Mouse (Mus musculus) cerebellum, postnatal 10 days (tissue): ENCODE results near the gene Tmem189.
A peak's percentile ranks its signal among the peaks of the same experiment; 100 is the strongest.
"Not testable (repeated sequence)": the region's sequence is repeated elsewhere in the genome, so short reads cannot be mapped to it uniquely, and the experiment has no call there.

Experiments
- DNase-seq, 2 experiments: peaks; one replicate each; pipeline ENCODE4 v3.0.0; 2021; ENCODE audit warnings: mixed read lengths in 2 of 2

Tmem189 gene

GRCm38 (mm10) chr2:167617034-167617433 lies 72.6 kb downstream of the Tmem189 start:
- no peak for DNase-seq

- not testable (repeated sequence) for DNase-seq
Observed at GRCm38 (mm10) chr2:167613335-167613734, 76.3 kb downstream of the Tmem189 start.

GRCm38 (mm10) chr2:167612122-167612521 lies 77.5 kb downstream of the Tmem189 start:
- no peak for DNase-seq

- no peak for DNase-seq
Observed at GRCm38 (mm10) chr2:167611287-167611686, 78.3 kb downstream of the Tmem189 start.

DNA sequence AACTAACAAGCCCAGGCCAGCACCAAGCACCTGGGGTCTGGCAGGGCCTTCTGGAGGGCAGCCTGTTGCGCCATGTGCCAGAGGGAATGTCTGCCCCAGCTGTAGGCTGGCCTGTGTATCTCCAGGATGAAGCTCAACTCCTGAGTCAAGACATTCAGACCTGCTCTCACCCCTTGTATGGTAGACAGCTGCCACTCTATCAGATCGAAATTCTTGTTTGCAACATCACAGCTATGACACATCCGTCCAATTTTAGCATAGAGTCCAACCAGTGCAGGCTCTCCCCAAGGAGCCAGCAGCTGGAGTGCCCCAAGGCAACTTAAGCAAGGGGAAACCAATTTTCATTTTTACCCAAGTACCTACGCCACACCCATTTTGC lies 82.9 kb downstream of the Tmem189 start:
- DNase-seq, result no peak

DNA sequence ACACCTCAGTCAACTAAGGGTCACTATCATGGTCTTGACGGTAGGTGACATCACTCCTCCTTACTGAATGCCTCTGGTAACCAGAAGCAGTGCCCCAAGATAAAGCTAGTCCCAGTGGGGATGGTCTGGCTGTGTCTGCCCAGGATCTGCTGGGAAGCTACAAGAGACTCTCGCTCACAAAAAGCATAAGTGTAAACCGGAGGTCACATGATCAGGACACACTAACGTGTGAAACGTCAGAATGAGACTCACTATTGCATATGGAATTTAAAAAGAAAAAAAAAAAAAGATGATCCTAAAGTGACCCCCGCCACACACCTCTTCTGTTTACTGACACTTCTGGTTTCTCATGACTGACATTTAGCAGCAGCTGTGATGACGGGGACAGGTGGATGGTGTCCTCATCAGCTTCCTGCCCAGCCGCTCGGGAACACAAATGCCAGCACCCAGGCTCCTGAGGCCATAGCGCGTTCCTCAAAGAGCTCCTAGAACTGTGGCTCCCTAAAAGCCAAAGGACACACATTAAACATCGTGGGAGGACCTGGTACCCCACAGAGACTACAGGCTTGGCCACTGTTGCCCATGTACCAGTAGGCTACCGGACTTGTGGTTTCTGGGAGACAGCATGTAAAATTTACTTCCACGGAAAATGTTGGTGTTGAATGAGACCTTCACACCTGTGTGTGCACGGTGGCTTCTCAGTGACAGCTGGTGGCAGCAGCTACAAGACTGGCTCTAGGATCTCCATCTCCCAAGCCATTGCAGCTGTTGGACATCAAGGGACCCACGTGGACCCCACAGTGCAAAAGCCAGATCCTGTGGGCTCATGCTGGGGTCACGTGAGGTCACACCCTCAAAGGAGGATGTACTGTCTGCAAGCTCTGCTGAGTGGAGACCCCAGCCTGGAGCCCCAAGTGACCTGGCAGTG lies 83.5 kb downstream of the Tmem189 start:
- no peak for DNase-seq

DNA sequence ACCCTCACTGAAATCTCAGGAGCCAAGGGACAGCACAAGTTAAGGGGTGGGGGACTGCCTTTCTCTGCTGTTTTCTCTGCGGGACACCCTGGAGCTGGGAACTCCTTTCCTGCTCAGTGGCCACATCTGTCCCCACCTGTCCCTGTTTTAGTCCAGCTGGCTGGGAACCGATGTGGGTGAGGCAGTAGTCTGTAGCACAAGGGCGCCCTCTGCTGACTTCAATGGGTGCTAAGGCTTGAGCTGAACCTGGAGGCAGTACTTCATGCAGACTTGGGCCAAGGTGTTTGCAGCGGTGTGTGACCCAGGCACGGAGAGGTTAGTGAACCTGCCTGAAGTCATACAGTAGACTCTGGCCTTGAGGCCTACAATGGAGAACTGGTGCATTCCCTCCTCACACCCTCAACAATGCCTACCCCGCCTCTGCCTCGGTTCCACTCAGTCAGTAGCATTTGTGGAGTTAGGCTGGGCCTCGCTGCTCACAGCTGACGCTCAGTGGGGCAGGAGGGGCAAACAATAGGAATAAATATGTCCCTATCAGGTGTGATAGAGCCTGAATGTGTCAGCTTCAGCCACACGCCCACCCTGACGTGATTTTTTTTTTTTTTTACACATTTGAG lies 84.3 kb downstream of the Tmem189 start:
- DNase-seq, result peak; percentile 93 to 96

DNA sequence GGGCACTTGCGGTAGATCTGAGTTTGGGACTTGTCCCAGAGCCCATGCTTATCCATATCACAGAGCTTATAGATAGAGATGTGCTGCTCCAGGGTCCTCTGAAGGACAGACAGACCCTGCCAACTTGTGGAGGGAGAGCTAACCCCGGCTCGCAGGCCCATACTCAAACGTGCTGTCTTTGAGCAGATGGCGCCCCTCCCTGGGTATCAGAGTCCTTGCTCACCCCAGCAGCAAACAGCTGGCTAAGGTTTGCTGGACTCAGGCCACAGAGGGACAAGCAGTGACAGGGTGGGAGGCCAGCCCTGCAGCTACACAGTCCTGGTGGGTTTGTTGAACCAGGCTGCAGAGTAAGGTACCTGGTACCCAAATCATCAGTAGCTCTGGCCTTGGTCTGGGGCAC lies 86.6 kb downstream of the Tmem189 start:
- no peak for DNase-seq

GRCm38 (mm10) chr2:167602364-167602763 lies 87.3 kb downstream of the Tmem189 start:
- DNase-seq, result no peak

GRCm38 (mm10) chr2:167600481-167600995 lies 89.1 kb downstream of the Tmem189 start:
- no peak for DNase-seq

- DNase-seq, result no peak
Observed at GRCm38 (mm10) chr2:167599917-167600316, 89.7 kb downstream of the Tmem189 start.

GRCm38 (mm10) chr2:167599195-167599594 lies 90.4 kb downstream of the Tmem189 start:
- DNase-seq, result no peak

DNA sequence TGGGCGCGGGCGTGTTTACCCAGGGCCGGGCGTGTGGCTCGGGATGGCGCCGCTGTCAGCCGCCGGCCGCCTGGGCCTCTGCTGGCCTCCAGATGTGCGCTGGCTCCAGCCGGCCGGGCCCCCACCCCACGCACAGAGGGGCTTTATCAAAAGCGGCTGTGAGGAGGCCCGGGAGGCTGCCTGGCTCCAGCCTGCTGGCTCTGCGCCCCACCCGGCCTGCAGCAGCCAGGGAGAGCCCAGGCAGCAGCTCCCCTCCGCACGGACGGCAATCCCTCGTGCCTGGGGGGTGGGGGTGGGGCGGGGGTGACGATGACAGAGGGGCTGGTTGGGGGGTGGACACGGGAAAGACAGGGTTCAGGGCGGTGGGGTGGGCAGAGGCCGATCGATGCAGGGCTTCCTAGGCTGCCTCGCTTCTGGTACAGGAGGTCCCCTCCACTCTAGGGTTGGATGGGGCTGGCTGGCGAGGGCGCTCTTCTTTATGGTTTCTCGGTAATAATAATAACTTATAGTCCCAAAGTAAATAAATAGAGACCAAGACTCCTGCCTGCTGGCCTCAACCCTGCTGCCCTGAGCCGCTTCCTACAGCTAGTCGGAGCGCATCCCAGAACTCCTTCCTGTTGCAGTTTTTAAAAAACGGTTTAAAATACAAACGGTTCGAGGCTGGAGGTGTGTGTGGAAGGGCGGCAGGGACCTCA lies 92.0 kb downstream of the Tmem189 start:
- peak; percentile 55 to 69 for DNase-seq

GRCm38 (mm10) chr2:167596726-167597491 lies 92.7 kb downstream of the Tmem189 start:
- DNase-seq, result peak; percentile 60 to 71

DNA sequence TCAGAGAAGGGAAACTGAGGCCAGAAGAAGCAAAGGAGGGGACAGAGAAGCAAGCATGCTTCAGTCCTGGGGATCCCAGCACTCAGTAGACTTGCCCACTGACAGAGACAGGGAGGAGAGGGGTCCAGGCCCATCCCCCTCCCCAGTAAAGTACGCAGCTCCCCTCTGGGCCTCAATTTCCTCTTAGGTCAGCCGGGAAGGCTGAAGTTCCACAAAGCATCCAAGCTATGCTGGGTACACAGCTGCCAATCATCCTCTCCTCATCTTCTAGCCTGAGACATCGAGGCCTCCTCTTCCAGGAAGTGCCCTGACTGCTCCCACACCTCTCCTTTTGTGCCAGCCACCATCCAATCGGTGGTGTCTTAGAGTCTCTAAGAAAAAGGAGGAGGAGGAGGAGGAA lies 93.4 kb downstream of the Tmem189 start:
- no peak for DNase-seq

DNA sequence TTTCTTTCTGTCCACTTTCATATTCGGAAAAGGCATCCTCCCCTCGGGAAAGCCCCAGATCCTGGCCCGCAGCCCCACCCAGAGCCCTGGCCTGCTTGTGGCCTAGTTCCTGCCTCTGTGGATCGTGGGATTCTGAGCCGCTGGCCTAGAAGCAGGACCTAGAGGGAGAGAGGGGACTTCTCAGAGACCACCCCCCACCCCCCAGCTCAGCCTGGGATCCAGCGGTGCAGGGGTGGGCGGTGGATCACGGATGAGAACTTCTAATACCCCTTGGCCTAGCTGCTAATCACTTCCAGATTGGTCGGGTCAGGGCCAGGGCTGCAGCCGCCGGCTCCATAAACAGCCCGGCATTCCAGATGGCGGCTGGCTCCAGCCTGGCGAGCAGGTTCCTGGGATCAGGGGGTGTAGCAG lies 93.9 kb downstream of the Tmem189 start:
- peak; percentile 76 to 83 for DNase-seq

DNA sequence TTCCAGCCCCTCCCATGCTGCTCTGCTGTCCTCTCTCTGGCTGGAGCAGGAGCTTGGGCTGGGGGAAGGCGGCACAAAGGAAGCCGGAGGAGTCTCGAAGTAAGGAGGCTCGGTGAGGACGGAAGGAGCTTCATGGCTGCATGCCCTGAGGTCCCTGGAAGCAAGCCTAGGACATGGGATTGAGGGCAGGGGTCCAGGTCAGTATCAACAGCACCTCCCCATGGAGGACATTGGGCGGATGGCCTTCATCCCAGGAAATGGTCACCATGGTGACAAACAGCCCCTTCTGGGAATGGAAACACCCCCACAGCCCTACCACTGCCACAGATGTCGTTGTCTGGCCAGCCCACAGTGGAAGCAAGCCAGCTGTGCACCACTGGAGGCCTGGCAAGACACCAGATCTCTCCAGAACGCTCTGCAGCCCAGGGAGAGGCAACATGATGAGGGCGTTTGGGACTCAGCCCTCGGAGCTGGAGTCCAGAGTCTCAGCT lies 95.1 kb downstream of the Tmem189 start:
- peak; percentile 79 to 83 for DNase-seq

- no peak for DNase-seq
Observed at GRCm38 (mm10) chr2:167593551-167594250, 95.9 kb downstream of the Tmem189 start.
